Mouse (Mus musculus) liver, adult 2 months (tissue): ENCODE measurements around the gene Lrmp. TPM values are rescaled to one million over a fixed set of nuclear protein-coding genes. Genes with fewer than 3 reads are reported as not detected.

Experiments
- DNase-seq: peaks from one replicate; pipeline ENCODE4 v3.0.0-alpha.2; 2011; ENCODE audit warnings: low read depth, low spot score; ENCODE audit errors: extremely low read depth
- H3K27ac ChIP-seq: fragments of 200-500 bp; replicated peaks from 2 replicates; pipeline ENCODE4 v1.5.1; 2012; ENCODE audit warnings: low read depth, mild to moderate bottlenecking, control low read depth, inconsistent platforms, low read length; ENCODE audit not compliant: insufficient read depth
- H3K27me3 ChIP-seq: fragments of 200-500 bp; 2 replicates; pipeline ENCODE4 v1.6.1; 2012; ENCODE audit warnings: mild to moderate bottlenecking, moderate library complexity, low read length, inconsistent platforms; ENCODE audit not compliant: control insufficient read depth, insufficient read depth
- H3K36me3 ChIP-seq: fragments of 200-500 bp; 2 replicates; pipeline ENCODE4 v1.6.1; 2012; ENCODE audit warnings: low read length, inconsistent platforms; ENCODE audit not compliant: control insufficient read depth, insufficient read depth
- H3K4me1 ChIP-seq: fragments of 200-500 bp; 2 replicates; pipeline ENCODE4 v1.6.1; 2011; ENCODE audit warnings: low read length; ENCODE audit not compliant: control insufficient read depth, insufficient read depth
- H3K4me3 ChIP-seq: fragments of 200-500 bp; 2 replicates; pipeline ENCODE4 v1.5.1; 2011; ENCODE audit warnings: low read depth, mild to moderate bottlenecking, control low read depth, low read length, moderate library complexity; ENCODE audit not compliant: insufficient read depth
- H3K79me2 ChIP-seq: fragments of 200-500 bp; 2 replicates; pipeline ENCODE4 v1.6.1; 2012; ENCODE audit warnings: inconsistent platforms, mild to moderate bottlenecking, low read length, moderate library complexity; ENCODE audit not compliant: control insufficient read depth, insufficient read depth
- H3K9ac ChIP-seq: fragments of 200-500 bp; 2 replicates; pipeline ENCODE4 v1.6.1; 2012; ENCODE audit warnings: low read depth, mild to moderate bottlenecking, control low read depth, inconsistent platforms, low read length
- CTCF ChIP-seq: fragments of 200-500 bp; IDR thresholded peaks from 2 replicates; pipeline ENCODE4 v1.5.1; 2011; ENCODE audit warnings: low read depth, low read length, control low read depth
- POLR2A ChIP-seq: fragments of 200-500 bp; IDR thresholded peaks from 2 replicates; pipeline ENCODE4 v1.6.1; 2011; ENCODE audit warnings: low read length, control low read depth; ENCODE audit not compliant: insufficient read depth; ENCODE audit errors: extremely low read depth
- WGBS: fragments of 180-500 bp; shearing (Covaris S2); methylation state at CpG from one replicate; pipeline ENCODE4 v1.1.7; 2018; 5-methylcytosine and 5-hydroxymethylcytosine counted together
- polyA plus RNA-seq: library from polyadenylated mRNA; depleted of rRNA; stranded (reverse); fragments of >200 nt; gene quantifications from 2 replicates; pipeline ENCODE4 v1.2.3, GENCODE M21; 2012
- total RNA-seq: library from RNA; depleted of rRNA; stranded (reverse); fragments of >200 nt; gene quantifications from 2 replicates; pipeline ENCODE4 v1.2.3, GENCODE M21; 2014

Gene Lrmp
- total and polyA plus RNA-seq, 2 experiments = 3.4 to 3.6 TPM

GRCm38 (mm10) chr6:145075088-145075547 is 40.3 kb upstream of the Lrmp start:
- TF ChIP-seq CTCF (no peak), POLR2A (no peak)
- 6% methylated on average over 20 of the region's 20 CpGs for WGBS
- Histone ChIP-seq H3K36me3 (no peaks in the 10 kb centered on the region), H3K4me3 (no peak overlapping the region), H3K9ac (no peak overlapping the region), H3K27me3 (peaks cover 15% of the 10 kb centered on the region), H3K79me2 (no peaks in the 10 kb centered on the region), H3K27ac (no peak overlapping the region), H3K4me1 (peaks cover 1% of the 10 kb centered on the region; the same call in 1 of the 2 replicates)
- no peak for DNase-seq

- peaks cover 15% of the 10 kb centered on the region for H3K27me3 ChIP-seq
- peaks cover 1% of the 10 kb centered on the region; the same call in 1 of the 2 replicates for H3K4me1 ChIP-seq
- 3% methylated on average over 39 of the region's 39 CpGs for WGBS
- H3K4me3 ChIP-seq = no peak within 1 kb of the TSS
- no peak within 1 kb of the TSS for H3K9ac ChIP-seq
- no peak for TF ChIP-seq CTCF
- TF ChIP-seq POLR2A = no peak
- H3K79me2 ChIP-seq = no peaks in the 10 kb centered on the region
- no peak within 1 kb of the TSS for H3K27ac ChIP-seq
- DNase-seq = no peak
- H3K36me3 ChIP-seq = no peaks in the 10 kb centered on the region
These were observed 39.8 kb upstream of the Lrmp start, which contains the start of gene Bcat1 for GRCm38 (mm10) chr6:145075548-145076224. TSS of gene Bcat1 (minus strand) at chr6:145076184.

- H3K4me1 ChIP-seq = peaks cover 1% of the 10 kb centered on the region; the same call in 1 of the 2 replicates
- no peaks in the 10 kb centered on the region for H3K79me2 ChIP-seq
- no peak for TF ChIP-seq POLR2A
- H3K27me3 ChIP-seq = peaks cover 15% of the 10 kb centered on the region
- no peaks in the 10 kb centered on the region for H3K36me3 ChIP-seq
- H3K4me3 ChIP-seq = no peak overlapping the region
- no peak for DNase-seq
- H3K27ac ChIP-seq = no peak overlapping the region
- H3K9ac ChIP-seq = no peak overlapping the region
- WGBS = 30% methylated on average over 9 of the region's 9 CpGs
These were observed 39.2 kb upstream of the Lrmp start for GRCm38 (mm10) chr6:145076286-145076685.

GRCm38 (mm10) chr6:145079087-145079759 is 36.2 kb upstream of the Lrmp start:
- H3K4me1 ChIP-seq = peaks cover 1% of the 10 kb centered on the region; the same call in 1 of the 2 replicates
- H3K27me3 ChIP-seq = peaks cover 7% of the 10 kb centered on the region
- H3K27ac ChIP-seq = no peak overlapping the region
- TF ChIP-seq POLR2A (no peak), CTCF (no peak)
- no peak for DNase-seq
- WGBS = 82% methylated on average over 9 of the region's 9 CpGs
- no peaks in the 10 kb centered on the region for H3K79me2 ChIP-seq
- H3K36me3 ChIP-seq = no peaks in the 10 kb centered on the region
- no peak overlapping the region for H3K4me3 ChIP-seq
- no peak overlapping the region for H3K9ac ChIP-seq

DNA sequence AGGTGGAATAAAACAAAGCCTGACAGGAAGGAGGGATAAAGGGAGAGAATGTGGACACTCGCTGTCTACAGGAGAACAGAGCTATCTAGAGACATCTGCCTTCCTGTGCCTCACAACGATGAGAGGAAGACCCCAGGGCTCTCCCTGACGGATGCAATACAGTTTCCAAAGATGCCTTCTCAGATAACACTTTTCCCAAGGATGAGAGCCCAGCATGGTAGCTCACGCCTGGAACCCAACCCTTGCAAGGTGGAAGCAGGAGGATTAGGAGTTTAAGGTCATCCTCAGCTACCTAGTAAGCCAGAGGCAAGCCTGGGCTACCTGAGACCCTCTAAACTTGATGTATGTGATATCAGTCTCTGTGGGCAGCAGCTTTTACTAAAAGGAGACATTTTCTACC is 33.7 kb upstream of the Lrmp start:
- H3K27me3 ChIP-seq = no peaks in the 10 kb centered on the region
- no peak for DNase-seq
- H3K36me3 ChIP-seq = no peaks in the 10 kb centered on the region
- H3K4me3 ChIP-seq = no peak overlapping the region
- H3K4me1 ChIP-seq = no peaks in the 10 kb centered on the region
- H3K79me2 ChIP-seq = no peaks in the 10 kb centered on the region
- no peak overlapping the region for H3K27ac ChIP-seq
- H3K9ac ChIP-seq = no peak overlapping the region
- TF ChIP-seq CTCF = no peak
- no peak for TF ChIP-seq POLR2A
- 75% methylated on average over 4 of the region's 4 CpGs for WGBS
